Mouse (Mus musculus) limb, embryonic 13.5 days (tissue): Measurements from ENCODE around the gene Slc6a20b. TPM values are rescaled to one million over a fixed set of nuclear protein-coding genes. Genes with fewer than 3 reads are reported as not detected.

Experiments
- ATAC-seq: fragments of 200-750 bp; cut with Nextera tagmentation; 2 replicates; pipeline ENCODE4 v1.8.0; 2017; ENCODE audit warnings: low read depth, moderate number of reproducible peaks, moderate TSS enrichment; ENCODE audit not compliant: low FRiP score
- H3K27ac ChIP-seq: fragments of 300-500 bp; sonication (generic); 2 replicates; pipeline ENCODE4 v1.5.1; 2015; ENCODE audit warnings: inconsistent platforms, mild to moderate bottlenecking, moderate library complexity
- H3K27me3 ChIP-seq: fragments of 300-500 bp; sonication (generic); 2 replicates; pipeline ENCODE4 v1.6.1; 2015; ENCODE audit warnings: mild to moderate bottlenecking, inconsistent platforms
- H3K36me3 ChIP-seq: fragments of 300-500 bp; sonication (generic); 2 replicates; pipeline ENCODE4 v1.6.1; 2015; ENCODE audit warnings: inconsistent platforms, mild to moderate bottlenecking, moderate library complexity
- H3K4me1 ChIP-seq: fragments of 300-500 bp; sonication (generic); 2 replicates; pipeline ENCODE4 v1.6.1; 2015; ENCODE audit warnings: inconsistent platforms
- H3K4me2 ChIP-seq: fragments of 300-500 bp; sonication (generic); replicated peaks from 2 replicates; pipeline ENCODE4 v1.6.1; 2015; ENCODE audit warnings: inconsistent platforms, mild to moderate bottlenecking, moderate library complexity
- H3K4me3 ChIP-seq: fragments of 300-500 bp; sonication (generic); 2 replicates; pipeline ENCODE4 v1.5.1; 2015; ENCODE audit warnings: moderate library complexity, mild to moderate bottlenecking, inconsistent platforms
- H3K9ac ChIP-seq: fragments of 300-500 bp; sonication (generic); 2 replicates; pipeline ENCODE4 v1.6.1; 2015; ENCODE audit warnings: mild to moderate bottlenecking, inconsistent platforms
- H3K9me3 ChIP-seq: fragments of 300-500 bp; sonication (generic); 2 replicates; pipeline ENCODE4 v1.6.1; 2016; ENCODE audit warnings: inconsistent platforms
- WGBS: fragments of 180-500 bp; shearing (Covaris S2); methylation state at CpG from one replicate; pipeline ENCODE4 v1.1.7; 2015; 5-methylcytosine and 5-hydroxymethylcytosine counted together
- polyA plus RNA-seq: library from polyadenylated mRNA; unstranded; fragments of >200 nt; fragmentation: Nextera tagmentation; extraction: Ambion mirVana; gene quantifications from 2 replicates; pipeline ENCODE4 v1.2.1, GENCODE M21; 2015

Gene Slc6a20b
- polyA plus RNA-seq, 1 experiment from 2014 or later, result 0.28 TPM

DNA sequence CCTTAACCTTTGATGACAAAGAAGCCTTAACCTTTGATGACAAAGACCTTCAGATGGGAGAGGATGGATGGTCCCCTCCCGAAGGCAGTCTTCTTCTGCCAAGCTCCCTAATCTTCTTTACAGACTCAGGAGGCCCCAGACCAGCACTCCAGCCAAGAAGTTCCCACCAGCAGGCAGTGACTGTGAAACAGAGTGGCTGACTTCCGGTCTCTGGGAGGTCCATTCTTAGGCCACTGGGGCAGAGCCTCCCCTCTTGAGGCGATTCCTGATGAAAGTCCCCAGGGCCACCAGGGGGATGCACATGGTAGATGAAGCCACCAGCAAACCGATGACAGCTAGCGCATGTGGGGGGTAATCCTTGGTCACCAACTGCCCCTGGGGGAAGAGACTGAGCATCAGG lies 4.4 kb upstream of the Slc6a20b start:
- no peak overlapping the region for H3K9ac ChIP-seq
- H3K9me3 ChIP-seq, result no peaks in the 10 kb centered on the region
- no peaks in the 10 kb centered on the region for H3K36me3 ChIP-seq
- no peaks in the 10 kb centered on the region for H3K27me3 ChIP-seq
- H3K4me1 ChIP-seq, result no peaks in the 10 kb centered on the region
- WGBS, result 75% methylated on average over 5 of the region's 5 CpGs
- H3K4me2 ChIP-seq, result no peak overlapping the region
- H3K4me3 ChIP-seq, result no peak overlapping the region
- ATAC-seq, result no peak
- no peak overlapping the region for H3K27ac ChIP-seq

DNA sequence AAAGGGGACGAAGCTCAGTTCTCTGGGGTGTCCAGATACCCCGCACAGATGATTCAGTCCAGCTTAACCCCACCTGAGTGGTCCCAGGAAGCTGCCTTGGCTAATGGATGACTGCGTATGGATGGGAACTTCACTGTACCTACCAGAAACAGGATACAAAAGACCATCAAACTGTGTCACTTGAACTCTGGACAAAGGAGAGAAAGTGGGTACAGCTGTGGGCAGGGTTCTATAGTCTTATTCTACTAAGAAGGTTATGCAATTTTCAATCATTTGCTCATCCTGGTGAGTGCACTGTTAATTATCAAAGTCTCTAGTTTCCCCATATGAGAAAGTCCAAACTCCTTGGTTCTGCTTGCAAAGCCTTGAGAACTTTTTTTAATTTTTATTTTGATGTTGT lies 628 bp upstream of the Slc6a20b start:
- Histone ChIP-seq H3K36me3 (no peaks in the 10 kb centered on the region), H3K9me3 (no peaks in the 10 kb centered on the region), H3K4me1 (no peaks in the 10 kb centered on the region), H3K4me3 (no peak overlapping the region), H3K9ac (no peak overlapping the region), H3K27me3 (no peaks in the 10 kb centered on the region), H3K27ac (no peak overlapping the region), H3K4me2 (no peak overlapping the region)
- 87% methylated on average over 3 of the region's 3 CpGs for WGBS
- no peak for ATAC-seq

DNA sequence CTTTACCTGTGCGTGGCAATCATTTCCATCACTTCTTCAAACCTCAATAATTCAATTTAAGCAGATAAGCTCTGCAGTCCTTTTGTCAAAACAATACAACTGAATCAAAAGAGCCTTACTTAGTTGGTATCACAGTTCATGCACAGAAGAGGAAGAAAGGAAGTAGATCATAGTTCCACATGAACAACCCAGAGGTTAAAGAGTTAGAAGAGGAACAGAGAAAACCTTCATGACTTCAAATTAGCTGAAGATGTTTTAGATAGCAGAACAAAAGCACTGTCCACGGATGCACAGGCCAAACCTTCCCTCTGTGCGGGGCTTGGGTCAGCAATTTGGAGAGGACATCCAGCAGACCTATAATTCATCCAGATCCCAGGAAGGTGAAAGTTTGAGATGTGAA lies 699 bp downstream of the Slc6a20b start:
- Histone ChIP-seq H3K36me3 (no peaks in the 10 kb centered on the region), H3K4me3 (no peak overlapping the region), H3K9ac (no peak overlapping the region), H3K4me2 (no peak overlapping the region), H3K27me3 (no peaks in the 10 kb centered on the region), H3K27ac (no peak overlapping the region), H3K9me3 (no peaks in the 10 kb centered on the region), H3K4me1 (no peaks in the 10 kb centered on the region)
- WGBS, result 89% methylated on average over 3 of the region's 3 CpGs
- ATAC-seq, result no peak

DNA sequence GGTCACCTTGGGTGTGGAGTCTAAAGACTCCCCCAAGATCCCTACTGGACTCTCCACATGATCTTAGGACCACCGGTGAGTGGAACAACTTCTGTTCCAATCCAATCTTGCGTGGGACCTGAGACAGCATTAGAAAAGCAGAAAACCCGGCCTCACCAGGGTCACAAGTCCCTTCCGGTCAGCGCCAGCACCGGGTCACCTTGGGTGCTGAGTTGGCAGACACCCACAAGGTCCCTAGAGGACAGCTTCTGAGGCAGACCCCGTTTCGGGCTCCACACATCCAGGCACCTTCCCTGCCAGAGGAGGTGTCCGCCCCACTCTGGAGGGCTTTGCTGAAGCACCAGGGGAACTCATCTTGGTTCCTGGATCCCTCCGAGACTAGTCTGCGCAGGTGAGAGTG lies 6.5 kb downstream of the Slc6a20b start:
- H3K4me2 ChIP-seq, result no peak overlapping the region
- no peak overlapping the region for H3K9ac ChIP-seq
- H3K9me3 ChIP-seq, result no peaks in the 10 kb centered on the region
- no peak for ATAC-seq
- no peak overlapping the region for H3K27ac ChIP-seq
- H3K27me3 ChIP-seq, result no peaks in the 10 kb centered on the region
- no peaks in the 10 kb centered on the region for H3K4me1 ChIP-seq
- no peaks in the 10 kb centered on the region for H3K36me3 ChIP-seq
- H3K4me3 ChIP-seq, result no peak overlapping the region
- 91% methylated on average over 11 of the region's 11 CpGs for WGBS

DNA sequence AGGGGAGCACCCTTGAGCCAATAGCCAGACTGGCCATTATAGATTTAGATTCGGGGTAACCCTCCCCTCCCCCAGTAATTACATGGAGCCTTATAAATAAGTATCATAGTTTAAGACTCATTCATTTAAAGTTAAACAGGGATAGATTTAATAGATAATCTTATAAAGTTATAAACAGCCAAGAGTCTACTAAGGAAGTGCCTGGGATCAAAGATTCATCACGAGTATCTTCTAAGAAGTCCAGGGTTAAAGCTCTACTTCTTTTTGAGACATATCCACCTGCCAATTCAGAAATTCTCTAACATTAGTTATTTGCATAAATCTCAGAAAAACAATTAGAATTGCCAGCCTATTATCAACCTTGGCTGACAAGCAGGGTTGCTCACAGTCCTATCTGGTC lies 7.6 kb downstream of the Slc6a20b start:
- no peak overlapping the region for H3K4me2 ChIP-seq
- 83% methylated on average over 2 of the region's 2 CpGs for WGBS
- no peak overlapping the region for H3K27ac ChIP-seq
- no peaks in the 10 kb centered on the region for H3K4me1 ChIP-seq
- H3K9me3 ChIP-seq, result no peaks in the 10 kb centered on the region
- H3K27me3 ChIP-seq, result no peaks in the 10 kb centered on the region
- no peak for ATAC-seq
- no peak overlapping the region for H3K4me3 ChIP-seq
- no peaks in the 10 kb centered on the region for H3K36me3 ChIP-seq
- H3K9ac ChIP-seq, result no peak overlapping the region

DNA sequence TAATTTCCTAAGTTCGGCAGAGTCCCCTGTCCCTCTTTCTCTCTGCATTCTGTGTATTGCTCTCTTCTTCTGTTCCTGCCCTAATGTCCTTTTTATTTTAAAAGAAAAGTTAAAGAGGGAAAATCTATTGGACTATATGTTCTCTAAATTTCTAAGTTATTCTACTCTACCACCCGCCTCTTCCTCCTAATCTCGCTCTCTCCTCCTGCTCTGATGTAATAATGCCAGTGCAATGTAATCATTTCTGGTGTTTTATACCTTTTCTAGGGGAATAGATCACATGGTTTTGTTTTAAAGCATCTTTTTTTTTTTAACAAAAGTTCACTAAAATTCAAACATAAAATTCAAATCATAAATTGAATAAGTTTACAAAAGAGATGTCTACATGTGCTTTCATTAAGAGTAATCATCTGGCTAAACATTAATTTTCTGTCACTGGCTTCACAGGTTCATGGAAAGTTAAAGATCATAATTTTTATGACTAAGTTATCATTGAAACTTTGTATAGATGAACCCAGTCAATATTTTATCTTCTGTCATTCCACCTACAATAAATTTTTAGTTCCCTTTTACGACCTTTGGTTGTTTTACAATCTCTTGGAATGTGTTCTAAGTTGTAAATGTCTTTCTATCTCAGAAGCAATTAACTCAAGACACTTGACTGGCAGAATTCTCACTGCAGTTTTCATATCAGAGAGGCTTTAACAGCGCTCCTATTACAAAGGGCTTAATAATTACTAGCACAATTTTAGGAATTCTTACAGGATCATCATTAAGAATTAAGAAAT lies 11.9 kb downstream of the Slc6a20b start:
- H3K36me3 ChIP-seq, result no peaks in the 10 kb centered on the region
- ATAC-seq, result no peak
- no peak overlapping the region for H3K4me3 ChIP-seq
- no peak overlapping the region for H3K27ac ChIP-seq
- WGBS, result 78% methylated on average over 5 of the region's 5 CpGs
- H3K9ac ChIP-seq, result no peak overlapping the region
- H3K9me3 ChIP-seq, result no peaks in the 10 kb centered on the region
- H3K27me3 ChIP-seq, result no peaks in the 10 kb centered on the region
- no peak overlapping the region for H3K4me2 ChIP-seq
- no peaks in the 10 kb centered on the region for H3K4me1 ChIP-seq

DNA sequence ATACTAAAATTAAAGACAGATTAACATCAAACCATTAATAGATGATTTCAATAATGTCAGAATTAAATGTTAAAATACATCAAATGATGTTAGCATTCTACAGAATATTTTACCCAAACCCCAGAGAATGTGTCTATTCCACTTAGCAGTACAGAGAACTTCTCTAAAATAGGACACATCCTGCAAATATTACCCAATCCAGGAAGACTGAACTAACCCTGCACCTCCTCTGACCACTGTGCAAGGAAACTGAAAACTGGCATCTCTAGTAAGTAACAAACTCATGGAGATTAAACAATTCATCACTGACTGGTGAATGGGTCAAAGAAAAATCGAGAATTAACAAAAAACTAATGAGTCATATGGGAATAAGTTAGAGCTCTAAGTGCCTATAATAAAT lies 30.8 kb downstream of the Slc6a20b start:
- 75% methylated on average over 1 of the region's 1 CpGs for WGBS
- H3K4me1 ChIP-seq, result no peaks in the 10 kb centered on the region
- H3K4me2 ChIP-seq, result no peak overlapping the region
- no peaks in the 10 kb centered on the region for H3K36me3 ChIP-seq
- no peak overlapping the region for H3K4me3 ChIP-seq
- H3K27ac ChIP-seq, result no peak overlapping the region
- no peaks in the 10 kb centered on the region for H3K27me3 ChIP-seq
- H3K9ac ChIP-seq, result no peak overlapping the region
- H3K9me3 ChIP-seq, result no peaks in the 10 kb centered on the region
- ATAC-seq, result no peak

DNA sequence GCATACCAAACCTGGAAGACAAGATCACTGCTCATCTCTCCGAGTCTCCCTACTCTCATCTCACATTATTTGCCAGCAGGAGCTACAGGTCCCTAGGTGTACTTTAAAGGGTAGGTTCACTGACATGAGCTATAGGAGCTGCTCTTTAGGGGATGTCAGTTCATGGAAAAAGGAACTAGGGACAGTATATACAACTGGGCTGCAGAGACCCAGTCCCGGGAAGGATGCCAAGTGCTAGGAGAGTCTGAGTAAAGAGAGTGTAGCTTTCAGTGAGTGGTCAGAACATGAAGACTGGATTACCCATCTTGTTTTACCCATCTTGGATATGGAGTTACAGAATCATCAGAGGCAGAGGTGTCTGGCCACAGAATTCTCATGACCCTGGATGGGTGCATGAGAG lies 35.0 kb downstream of the Slc6a20b start:
- Histone ChIP-seq H3K27ac (no peak overlapping the region), H3K27me3 (no peaks in the 10 kb centered on the region), H3K9me3 (no peaks in the 10 kb centered on the region), H3K9ac (no peak overlapping the region), H3K36me3 (peaks cover 21% of the 10 kb centered on the region), H3K4me1 (no peaks in the 10 kb centered on the region), H3K4me3 (no peak overlapping the region), H3K4me2 (no peak overlapping the region)
- no peak for ATAC-seq
- WGBS, result 92% methylated on average over 2 of the region's 2 CpGs

DNA sequence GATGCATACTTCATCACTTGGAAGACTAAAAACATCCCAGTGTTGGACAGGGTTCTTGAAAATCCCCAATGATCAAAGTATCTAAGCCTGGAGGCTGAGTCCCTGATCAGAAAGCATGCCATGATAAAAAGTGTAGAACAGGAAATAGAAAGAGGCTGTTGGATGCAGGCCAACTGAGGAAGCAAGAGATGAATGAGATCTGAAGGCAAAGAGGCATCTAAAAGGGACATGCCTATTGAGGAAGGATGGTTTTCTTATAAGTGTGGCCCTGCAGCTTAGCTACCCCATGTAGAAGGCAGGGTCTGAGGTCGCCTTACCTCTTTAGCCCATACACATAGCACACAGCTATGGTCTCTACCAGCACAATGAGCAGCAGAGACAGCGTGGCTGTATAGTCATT lies 35.5 kb downstream of the Slc6a20b start:
- no peaks in the 10 kb centered on the region for H3K4me1 ChIP-seq
- H3K4me2 ChIP-seq, result no peak overlapping the region
- no peak for ATAC-seq
- H3K36me3 ChIP-seq, result peaks cover 21% of the 10 kb centered on the region
- H3K27ac ChIP-seq, result no peak overlapping the region
- WGBS, result 94% methylated on average over 2 of the region's 2 CpGs
- H3K4me3 ChIP-seq, result no peak overlapping the region
- H3K27me3 ChIP-seq, result no peaks in the 10 kb centered on the region
- H3K9me3 ChIP-seq, result no peaks in the 10 kb centered on the region
- H3K9ac ChIP-seq, result no peak overlapping the region

DNA sequence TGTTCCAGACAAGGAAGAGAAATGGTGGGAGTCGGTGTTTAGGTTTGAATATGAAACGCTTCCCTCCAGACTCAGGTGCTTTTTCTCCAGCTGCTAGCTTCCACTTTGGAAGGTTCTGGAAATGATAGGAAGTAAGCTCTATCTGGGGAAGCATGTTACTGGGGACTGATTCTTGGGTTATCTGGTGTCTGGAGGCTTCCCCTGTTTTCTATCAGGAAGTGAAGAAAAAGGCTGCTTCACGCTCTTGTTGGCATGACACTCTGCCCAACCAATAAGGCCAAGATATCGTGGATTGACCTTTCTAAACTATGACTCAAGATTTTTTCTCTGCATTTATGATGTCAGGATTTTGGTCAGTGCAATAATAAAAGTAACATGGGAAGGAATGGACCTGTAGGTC lies 37.2 kb downstream of the Slc6a20b start:
- Histone ChIP-seq H3K9me3 (no peaks in the 10 kb centered on the region), H3K4me2 (no peak overlapping the region), H3K36me3 (peaks cover 32% of the 10 kb centered on the region), H3K4me3 (no peak overlapping the region), H3K27ac (no peak overlapping the region), H3K9ac (no peak overlapping the region), H3K27me3 (no peaks in the 10 kb centered on the region), H3K4me1 (no peaks in the 10 kb centered on the region)
- ATAC-seq, result no peak
- 92% methylated on average over 4 of the region's 4 CpGs for WGBS

DNA sequence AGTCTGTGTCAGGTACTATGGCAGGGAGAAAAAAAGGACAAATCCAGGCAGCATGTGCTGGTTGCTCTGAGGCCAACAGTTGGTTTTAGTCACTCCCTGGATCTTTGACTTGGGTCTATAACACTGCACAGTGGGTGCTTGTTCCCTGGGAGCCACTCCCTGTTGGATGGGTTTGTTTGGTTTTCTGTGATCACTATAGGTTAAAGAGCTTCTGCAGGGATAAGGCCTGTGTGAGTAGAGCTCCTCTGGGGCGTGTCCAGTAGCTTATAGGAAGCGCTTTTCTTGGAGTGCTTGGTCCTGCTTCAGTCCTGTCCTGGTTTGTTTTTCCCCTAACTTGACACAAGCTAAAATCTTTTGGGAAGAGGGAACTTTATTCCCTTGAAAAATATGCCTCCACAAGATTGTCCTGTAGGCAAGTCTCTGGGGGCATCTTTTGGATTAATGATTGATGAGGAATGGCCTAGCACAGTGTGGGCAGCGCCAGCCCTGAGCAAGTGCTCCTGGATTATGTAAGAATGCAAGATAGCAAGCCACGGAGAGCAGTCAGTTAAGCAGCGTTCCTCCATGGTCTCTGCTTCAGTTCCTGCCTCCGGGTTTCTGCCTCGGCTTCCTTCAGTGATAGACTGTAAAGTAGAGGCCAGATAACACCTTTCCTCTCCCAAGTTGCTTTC lies 43.0 kb downstream of the Slc6a20b start:
- no peak overlapping the region for H3K4me3 ChIP-seq
- 87% methylated on average over 7 of the region's 7 CpGs for WGBS
- H3K27me3 ChIP-seq, result no peaks in the 10 kb centered on the region
- no peak overlapping the region for H3K4me2 ChIP-seq
- peaks cover 56% of the 10 kb centered on the region for H3K36me3 ChIP-seq
- no peaks in the 10 kb centered on the region for H3K9me3 ChIP-seq
- ATAC-seq, result no peak
- no peak overlapping the region for H3K9ac ChIP-seq
- peaks cover 4% of the 10 kb centered on the region; the same call in 1 of the 2 replicates for H3K4me1 ChIP-seq
- H3K27ac ChIP-seq, result no peak overlapping the region

DNA sequence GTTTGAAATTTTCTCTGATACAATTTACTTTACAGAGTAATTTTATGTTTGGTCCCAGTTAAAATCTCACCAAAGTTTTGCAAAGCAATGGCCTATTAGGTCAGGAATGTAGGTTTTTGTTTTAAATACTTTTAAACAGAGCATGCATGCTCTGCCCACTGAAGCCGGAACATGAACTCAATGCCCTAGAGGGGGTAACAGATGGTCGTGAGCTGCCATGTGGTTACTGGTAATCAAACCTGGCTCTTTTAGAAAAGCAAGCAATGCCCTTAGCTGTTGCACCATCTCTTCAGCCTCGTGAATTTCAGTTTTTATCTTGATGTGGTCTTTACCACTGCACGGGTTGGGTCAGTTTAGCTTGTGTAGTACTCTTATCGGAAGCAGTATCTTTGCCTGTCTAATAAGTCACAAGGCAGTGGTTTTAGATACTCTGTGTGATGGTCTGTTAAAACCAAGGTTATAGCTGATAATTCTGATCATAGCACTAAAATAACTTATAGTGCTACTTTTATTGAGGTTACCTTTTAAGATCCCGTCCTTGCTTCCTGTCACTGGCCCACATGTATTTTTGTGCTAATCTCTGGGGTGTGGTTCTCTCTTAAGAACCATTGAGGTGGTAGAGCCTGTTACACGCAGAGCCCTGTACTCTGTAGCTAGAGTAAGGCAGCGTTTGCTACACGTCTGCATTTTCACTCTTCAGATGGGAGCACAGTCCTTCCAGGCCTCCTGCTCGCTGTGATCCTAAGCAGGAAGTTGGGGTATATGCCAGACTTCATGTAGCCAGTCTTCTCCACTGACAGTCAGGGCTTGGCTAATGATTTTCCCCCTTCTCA lies 54.8 kb downstream of the Slc6a20b start:
- Histone ChIP-seq H3K9ac (no peak overlapping the region), H3K27ac (no peak overlapping the region), H3K27me3 (no peaks in the 10 kb centered on the region), H3K9me3 (no peaks in the 10 kb centered on the region), H3K4me1 (no peaks in the 10 kb centered on the region), H3K4me2 (no peak overlapping the region), H3K4me3 (no peak overlapping the region), H3K36me3 (peaks cover 50% of the 10 kb centered on the region)
- no peak for ATAC-seq
- 79% methylated on average over 10 of the region's 10 CpGs for WGBS
